Mouse (Mus musculus) layer of hippocampus, postnatal 25 days (tissue): ENCODE measurements at regions not wholly inside any gene's neighbourhood (a gene's known extent, or its start where the extent isn't known, plus 50 kb on each side); places are given as distances from the start of the nearest gene placed in this dataset.
"Not testable (repeated sequence)": the region's sequence is repeated elsewhere in the genome, so short reads cannot be mapped to it uniquely, and the experiment has no call there.

ENCODE experiments used
- DNase-seq, 2 experiments: peaks; one replicate each; pipeline ENCODE4 v3.0.0; 2022; ENCODE audit warnings: mixed read lengths in 2 of 2, low spot score in 1 of 2; ENCODE audit errors: extremely low spot score in 1 of 2

GRCm38 (mm10) chr10:46629876-46630275, 1052.2 kb downstream of the Hace1 start:
- no peak for DNase-seq

GRCm38 (mm10) chr10:46663041-46663440, 1085.4 kb downstream of the Hace1 start:
- no peak for DNase-seq

GRCm38 (mm10) chr10:46689823-46690372, 1112.3 kb downstream of the Hace1 start:
- not testable (repeated sequence) for DNase-seq

- no peak for DNase-seq
Measured at GRCm38 (mm10) chr10:46692661-46693060, 1115.0 kb downstream of the Hace1 start.

- DNase-seq = no peak
Measured at GRCm38 (mm10) chr10:46697363-46698246, 1120.0 kb downstream of the Hace1 start.

GRCm38 (mm10) chr10:46701221-46701620, 1123.6 kb downstream of the Hace1 start:
- no peak for DNase-seq

- DNase-seq = not testable (repeated sequence)
Measured at GRCm38 (mm10) chr10:46708022-46708421, 1130.4 kb downstream of the Hace1 start.

GRCm38 (mm10) chr10:46712690-46713089, 1135.1 kb downstream of the Hace1 start:
- DNase-seq = no peak

GRCm38 (mm10) chr10:46718349-46719087, 1140.9 kb downstream of the Hace1 start:
- DNase-seq = peak in 1 of 2 experiments; percentile 16

GRCm38 (mm10) chr10:46719088-46719469, 1141.5 kb downstream of the Hace1 start:
- DNase-seq = no peak

- DNase-seq = no peak
Measured at GRCm38 (mm10) chr10:46723666-46724065, 1146.0 kb downstream of the Hace1 start.

- no peak for DNase-seq
Measured at GRCm38 (mm10) chr10:46730601-46731000, 1153.0 kb downstream of the Hace1 start.

- DNase-seq = no peak
Measured at GRCm38 (mm10) chr10:46733760-46734265, 1156.2 kb downstream of the Hace1 start.

- no peak for DNase-seq
Measured at GRCm38 (mm10) chr10:46741098-46741497, 1163.5 kb downstream of the Hace1 start.

GRCm38 (mm10) chr10:46742131-46742530, 1164.5 kb downstream of the Hace1 start:
- no peak for DNase-seq

- no peak for DNase-seq
Measured at GRCm38 (mm10) chr10:46760923-46761322, 1183.3 kb downstream of the Hace1 start.

- DNase-seq = no peak
Measured at GRCm38 (mm10) chr10:46778729-46779128, 1201.1 kb downstream of the Hace1 start.

- DNase-seq = not testable (repeated sequence)
Measured at GRCm38 (mm10) chr10:46785723-46786122, 1208.1 kb downstream of the Hace1 start.

- DNase-seq = no peak
Measured at GRCm38 (mm10) chr10:46814271-46814670, 1236.6 kb downstream of the Hace1 start.

GRCm38 (mm10) chr10:46819133-46819532, 1241.5 kb downstream of the Hace1 start:
- DNase-seq = no peak

- no peak for DNase-seq
Measured at GRCm38 (mm10) chr10:46819965-46820364, 1242.3 kb downstream of the Hace1 start.
